Mouse (Mus musculus): ENCODE measurements around the gene Rpp21. TPM values are rescaled to one million over a fixed set of nuclear protein-coding genes. Genes with fewer than 3 reads are reported as not detected.
"Not testable (repeated sequence)": the region's sequence is repeated elsewhere in the genome, so short reads cannot be mapped to it uniquely, and the experiment has no call there.

Rpp21 gene
- total and polyA plus RNA-seq, 3 experiments: 63.9 to 86.9 (median 67.4) TPM

DNA sequence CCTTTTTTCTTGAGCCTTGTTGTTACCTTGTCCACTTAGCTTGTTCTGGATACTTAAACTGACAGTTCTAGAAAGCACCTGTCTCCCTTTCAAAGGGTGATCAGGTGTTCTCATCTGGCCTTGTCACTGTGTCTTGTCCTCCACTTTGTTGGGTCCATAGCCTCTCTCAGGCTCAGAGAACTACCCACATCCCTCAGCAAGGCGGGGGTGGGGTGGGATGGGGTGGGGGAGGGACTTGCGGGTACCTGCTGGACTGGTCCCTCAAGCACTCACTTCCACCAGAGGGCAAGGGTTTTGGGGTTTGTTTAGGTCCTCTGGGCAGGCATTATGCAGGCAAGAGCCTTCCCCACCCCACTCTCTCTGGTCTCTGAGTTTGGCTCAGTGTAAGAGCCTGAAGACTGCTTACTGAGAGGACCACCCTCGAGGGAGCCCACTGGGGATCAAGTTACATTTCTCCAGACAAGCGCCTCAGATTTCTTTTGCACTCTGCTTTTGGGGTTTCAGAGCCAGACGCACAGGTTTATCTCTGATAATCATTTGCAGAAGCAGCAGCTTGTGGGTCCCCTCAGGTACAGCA lies 17.1 kb downstream of the Rpp21 start:
- H3K4me3 ChIP-seq (ENCODE audit: low read depth, low read length): peak overlapping the region; percentile 4; the same call in 1 of the 2 replicates
- no peaks in the 10 kb centered on the region for H3K9me3 ChIP-seq (replicated peaks)
- ATAC-seq (ENCODE audit: extremely low read depth, insufficient number of reproducible peaks, low FRiP score, poor library complexity, severe bottlenecking): no peak
- H3K36me3 ChIP-seq (replicated peaks): no peaks in the 10 kb centered on the region
- peaks cover 14% of the 10 kb centered on the region for H3K4me1 ChIP-seq (ENCODE audit: insufficient read depth, low read depth, low read length)
- TF ChIP-seq GATA2 (IDR thresholded peaks at IDR 0.05; ENCODE audit: borderline replicate concordance, low read depth, low read length) (no peak), CTCF (IDR thresholded peaks at IDR 0.05; ENCODE audit: low read depth, low read length) (no peak), POLR2AphosphoS5 (IDR thresholded peaks at IDR 0.05; ENCODE audit: insufficient replicate concordance, low read depth, low read length) (no peak), TAL1 (conservative IDR thresholded peaks at IDR 0.05; ENCODE audit: low read depth, low read length) (no peak), GATA1 (IDR thresholded peaks at IDR 0.05; ENCODE audit: borderline replicate concordance, low read length) (no peak)
- no peak for DNase-seq (ENCODE audit: low spot score)
- peaks cover 26% of the 10 kb centered on the region for H3K27me3 ChIP-seq (ENCODE audit: insufficient read depth, low read length)

- Histone ChIP-seq H3K36me3 (replicated peaks) (no peaks in the 10 kb centered on the region), H3K4me3 (ENCODE audit: low read depth, low read length) (no peak overlapping the region), H3K4me1 (ENCODE audit: insufficient read depth, low read depth, low read length) (peaks cover 12% of the 10 kb centered on the region), H3K27me3 (ENCODE audit: insufficient read depth, low read length) (peaks cover 23% of the 10 kb centered on the region), H3K9me3 (replicated peaks) (no peaks in the 10 kb centered on the region)
- no peak for DNase-seq (ENCODE audit: low spot score)
- TF ChIP-seq POLR2AphosphoS5 (IDR thresholded peaks at IDR 0.05; ENCODE audit: insufficient replicate concordance, low read depth, low read length): no peak
- TF ChIP-seq GATA1 (IDR thresholded peaks at IDR 0.05; ENCODE audit: borderline replicate concordance, low read length): no peak
- TF ChIP-seq TAL1 (conservative IDR thresholded peaks at IDR 0.05; ENCODE audit: low read depth, low read length): no peak
- TF ChIP-seq CTCF (IDR thresholded peaks at IDR 0.05; ENCODE audit: low read depth, low read length): no peak
- TF ChIP-seq GATA2 (IDR thresholded peaks at IDR 0.05; ENCODE audit: borderline replicate concordance, low read depth, low read length): no peak
- ATAC-seq (ENCODE audit: extremely low read depth, insufficient number of reproducible peaks, low FRiP score, poor library complexity, severe bottlenecking): no peak
These were observed 20.4 kb downstream of the Rpp21 start for GRCm38 (mm10) chr17:36237321-36237921.

DNA sequence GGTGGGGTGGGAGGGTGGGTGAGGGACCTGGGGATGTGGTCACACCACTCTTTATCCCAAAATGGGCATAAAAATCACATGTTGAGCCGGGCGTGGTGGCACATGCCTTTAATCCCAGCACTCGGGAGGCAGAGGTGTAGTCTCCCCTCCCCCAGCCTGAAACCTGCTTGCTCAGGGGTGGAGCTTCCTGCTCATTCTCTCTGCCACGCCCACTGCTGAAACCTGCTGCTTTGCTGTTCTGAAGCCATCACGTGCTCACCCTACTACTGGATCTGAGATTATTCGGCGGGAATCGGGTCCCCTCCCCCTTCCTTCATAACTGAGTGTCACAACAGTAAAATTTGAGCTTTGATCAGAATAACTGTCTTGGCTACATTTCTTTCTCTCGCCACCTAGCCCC lies 22.6 kb downstream of the Rpp21 start:
- H3K4me3 ChIP-seq (ENCODE audit: low read depth, low read length); H3K9me3 ChIP-seq (replicated peaks); H3K4me1 ChIP-seq (ENCODE audit: insufficient read depth, low read depth, low read length); ATAC-seq (ENCODE audit: extremely low read depth, insufficient number of reproducible peaks, low FRiP score, poor library complexity, severe bottlenecking); H3K36me3 ChIP-seq (replicated peaks); DNase-seq (ENCODE audit: low spot score): not testable (repeated sequence)
- peaks cover 18% of the 10 kb centered on the region for H3K27me3 ChIP-seq (ENCODE audit: insufficient read depth, low read length)

GRCm38 (mm10) chr17:36233572-36233971 lies 24.3 kb downstream of the Rpp21 start:
- no peaks in the 10 kb centered on the region; the same call in 1 of the 2 replicates for H3K9me3 ChIP-seq (replicated peaks)
- ATAC-seq (ENCODE audit: extremely low read depth, insufficient number of reproducible peaks, low FRiP score, poor library complexity, severe bottlenecking) (no peak), DNase-seq (ENCODE audit: low spot score) (no peak)
- no peaks in the 10 kb centered on the region; the same call in 1 of the 2 replicates for H3K4me1 ChIP-seq (ENCODE audit: insufficient read depth, low read depth, low read length)
- H3K36me3 ChIP-seq (replicated peaks): no peaks in the 10 kb centered on the region
- H3K4me3 ChIP-seq (ENCODE audit: low read depth, low read length): no peak overlapping the region
- H3K27me3 ChIP-seq (ENCODE audit: insufficient read depth, low read length): peaks cover 14% of the 10 kb centered on the region
- no peak for TF ChIP-seq CTCF (IDR thresholded peaks at IDR 0.05; ENCODE audit: low read depth, low read length)
- TF ChIP-seq POLR2AphosphoS5 (IDR thresholded peaks at IDR 0.05; ENCODE audit: insufficient replicate concordance, low read depth, low read length): no peak
- no peak for TF ChIP-seq TAL1 (conservative IDR thresholded peaks at IDR 0.05; ENCODE audit: low read depth, low read length)
- TF ChIP-seq GATA1 (IDR thresholded peaks at IDR 0.05; ENCODE audit: borderline replicate concordance, low read length): no peak
- no peak for TF ChIP-seq GATA2 (IDR thresholded peaks at IDR 0.05; ENCODE audit: borderline replicate concordance, low read depth, low read length)

- no peak for ATAC-seq (ENCODE audit: extremely low read depth, insufficient number of reproducible peaks, low FRiP score, poor library complexity, severe bottlenecking)
- TF ChIP-seq CTCF (IDR thresholded peaks at IDR 0.05; ENCODE audit: low read depth, low read length) (no peak), TAL1 (conservative IDR thresholded peaks at IDR 0.05; ENCODE audit: low read depth, low read length) (no peak), POLR2AphosphoS5 (IDR thresholded peaks at IDR 0.05; ENCODE audit: insufficient replicate concordance, low read depth, low read length) (no peak), GATA2 (IDR thresholded peaks at IDR 0.05; ENCODE audit: borderline replicate concordance, low read depth, low read length) (no peak), GATA1 (IDR thresholded peaks at IDR 0.05; ENCODE audit: borderline replicate concordance, low read length) (no peak)
- peak; percentile 100 for DNase-seq (ENCODE audit: low spot score)
- H3K36me3 ChIP-seq (replicated peaks): no peaks in the 10 kb centered on the region
- no peaks in the 10 kb centered on the region; the same call in 1 of the 2 replicates for H3K9me3 ChIP-seq (replicated peaks)
- H3K4me1 ChIP-seq (ENCODE audit: insufficient read depth, low read depth, low read length): no peaks in the 10 kb centered on the region; the same call in 1 of the 2 replicates
- no peaks in the 10 kb centered on the region; the same call in 1 of the 2 replicates for H3K27me3 ChIP-seq (ENCODE audit: insufficient read depth, low read length)
- no peak overlapping the region for H3K4me3 ChIP-seq (ENCODE audit: low read depth, low read length)
These were observed 26.6 kb downstream of the Rpp21 start for GRCm38 (mm10) chr17:36231318-36231717.

- Histone ChIP-seq H3K9me3 (replicated peaks) (no peaks in the 10 kb centered on the region; the same call in 1 of the 2 replicates), H3K4me3 (ENCODE audit: low read depth, low read length) (no peak overlapping the region), H3K27me3 (ENCODE audit: insufficient read depth, low read length) (peaks cover 12% of the 10 kb centered on the region), H3K4me1 (ENCODE audit: insufficient read depth, low read depth, low read length) (no peaks in the 10 kb centered on the region), H3K36me3 (replicated peaks) (no peaks in the 10 kb centered on the region)
- TF ChIP-seq POLR2AphosphoS5 (IDR thresholded peaks at IDR 0.05; ENCODE audit: insufficient replicate concordance, low read depth, low read length): no peak
- TF ChIP-seq TAL1 (conservative IDR thresholded peaks at IDR 0.05; ENCODE audit: low read depth, low read length): no peak
- TF ChIP-seq GATA1 (IDR thresholded peaks at IDR 0.05; ENCODE audit: borderline replicate concordance, low read length): no peak
- TF ChIP-seq CTCF (IDR thresholded peaks at IDR 0.05; ENCODE audit: low read depth, low read length): no peak
- TF ChIP-seq GATA2 (IDR thresholded peaks at IDR 0.05; ENCODE audit: borderline replicate concordance, low read depth, low read length): no peak
- ATAC-seq (ENCODE audit: extremely low read depth, insufficient number of reproducible peaks, low FRiP score, poor library complexity, severe bottlenecking) (no peak), DNase-seq (ENCODE audit: low spot score) (no peak)
These were observed 28.8 kb downstream of the Rpp21 start for GRCm38 (mm10) chr17:36229046-36229445.

Measured in G1E (cell line).